Mouse (Mus musculus): Measurements from ENCODE around the gene Dnaic2. TPM values are rescaled to one million over a fixed set of nuclear protein-coding genes. Genes with fewer than 3 reads are reported as not detected.

The Dnaic2 gene
- total RNA-seq, 2 experiments from 2014 or later, result 1.3 to 2.0 TPM

GRCm38 (mm10) chr11:114699511-114699910, 27.7 kb upstream of the Dnaic2 start:
- peak; percentile 54 to 72 for DNase-seq (ENCODE audit: low spot score in 2 of 2)

- no peak for DNase-seq (ENCODE audit: low spot score in 2 of 2)
These were observed 24.8 kb upstream of the Dnaic2 start for GRCm38 (mm10) chr11:114702311-114702995.

- DNase-seq (ENCODE audit: low spot score in 2 of 2), result no peak
These were observed 24.2 kb upstream of the Dnaic2 start for GRCm38 (mm10) chr11:114702996-114703361.

- peak in 1 of 2 experiments; percentile 66 for DNase-seq (ENCODE audit: low spot score in 2 of 2)
These were observed 22.9 kb upstream of the Dnaic2 start for GRCm38 (mm10) chr11:114704071-114704913.

GRCm38 (mm10) chr11:114706358-114706757, 20.9 kb upstream of the Dnaic2 start:
- no peak for DNase-seq (ENCODE audit: low spot score in 2 of 2)

GRCm38 (mm10) chr11:114711393-114711792, 15.8 kb upstream of the Dnaic2 start:
- DNase-seq (ENCODE audit: low spot score in 2 of 2), result no peak

GRCm38 (mm10) chr11:114711861-114712260, 15.3 kb upstream of the Dnaic2 start:
- no peak for DNase-seq (ENCODE audit: low spot score in 2 of 2)

GRCm38 (mm10) chr11:114714526-114714925, 12.7 kb upstream of the Dnaic2 start:
- no peak for DNase-seq (ENCODE audit: low spot score in 2 of 2)

GRCm38 (mm10) chr11:114715531-114715930, 11.7 kb upstream of the Dnaic2 start:
- no peak for DNase-seq (ENCODE audit: low spot score in 2 of 2)

GRCm38 (mm10) chr11:114720535-114720934, 6.7 kb upstream of the Dnaic2 start:
- no peak for DNase-seq (ENCODE audit: low spot score in 2 of 2)

- DNase-seq (ENCODE audit: low spot score in 2 of 2), result no peak
These were observed 4.8 kb upstream of the Dnaic2 start for GRCm38 (mm10) chr11:114722438-114722837.

GRCm38 (mm10) chr11:114723030-114723429, 4.2 kb upstream of the Dnaic2 start:
- DNase-seq (ENCODE audit: low spot score in 2 of 2), result no peak

GRCm38 (mm10) chr11:114724787-114725590, 2.2 kb upstream of the Dnaic2 start:
- peak; percentile 45 to 70 for DNase-seq (ENCODE audit: low spot score in 2 of 2)

GRCm38 (mm10) chr11:114727826-114728186, 598 bp downstream of the Dnaic2 start:
- DNase-seq (ENCODE audit: low spot score in 2 of 2), result no peak

GRCm38 (mm10) chr11:114728333-114728732, 1.1 kb downstream of the Dnaic2 start:
- DNase-seq (ENCODE audit: low spot score in 2 of 2), result no peak

- no peak for DNase-seq (ENCODE audit: low spot score in 2 of 2)
These were observed 2.7 kb downstream of the Dnaic2 start for GRCm38 (mm10) chr11:114729832-114730363.

GRCm38 (mm10) chr11:114731711-114732110, 4.5 kb downstream of the Dnaic2 start:
- DNase-seq (ENCODE audit: low spot score in 2 of 2), result no peak

- no peak for DNase-seq (ENCODE audit: low spot score in 2 of 2)
These were observed 5.7 kb downstream of the Dnaic2 start for GRCm38 (mm10) chr11:114732890-114733289.

GRCm38 (mm10) chr11:114736111-114736510, 8.9 kb downstream of the Dnaic2 start:
- no peak for DNase-seq (ENCODE audit: low spot score in 2 of 2)

GRCm38 (mm10) chr11:114736913-114737624, 9.9 kb downstream of the Dnaic2 start:
- DNase-seq (ENCODE audit: low spot score in 2 of 2), result peak in 1 of 2 experiments; percentile 57

- DNase-seq (ENCODE audit: low spot score in 2 of 2), result no peak
These were observed 13.4 kb downstream of the Dnaic2 start for GRCm38 (mm10) chr11:114740598-114740997.

Data from gastrocnemius, postnatal 4 days (tissue).